Mouse (Mus musculus): Measurements from ENCODE around the gene Rrp1b.
A peak's percentile ranks its signal among the peaks of the same experiment; 100 is the strongest.
"Not testable (repeated sequence)": the region's sequence is repeated elsewhere in the genome, so short reads cannot be mapped to it uniquely, and the experiment has no call there.

The Rrp1b gene

GRCm38 (mm10) chr17:32034322-32034721, 1.6 kb upstream of the Rrp1b start:
- DNase-seq, result no peak

- DNase-seq, result no peak
Observed at GRCm38 (mm10) chr17:32036509-32037438, 874 bp downstream of the Rrp1b start.

GRCm38 (mm10) chr17:32040263-32040662, 4.4 kb downstream of the Rrp1b start:
- no peak for DNase-seq

DNA sequence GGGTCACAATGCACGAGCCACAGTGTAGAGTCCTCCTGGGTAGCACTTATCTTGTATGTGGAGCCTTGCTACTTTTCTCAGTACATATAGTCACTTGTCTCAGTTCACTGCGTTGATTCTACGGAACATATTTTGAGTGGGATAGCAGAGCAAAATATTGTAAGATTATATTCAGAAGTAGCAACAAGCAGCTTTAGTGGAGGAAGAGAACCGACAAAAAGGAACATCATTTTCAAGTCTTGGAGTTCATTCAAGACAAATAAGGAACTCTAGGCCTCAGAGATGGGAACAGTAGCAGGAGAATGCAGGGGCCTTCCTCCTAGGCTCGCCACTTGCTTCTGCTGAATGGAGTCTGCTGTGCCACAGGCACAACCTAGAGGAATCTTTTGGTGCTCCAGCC, 10.6 kb downstream of the Rrp1b start:
- no peak for DNase-seq

DNA sequence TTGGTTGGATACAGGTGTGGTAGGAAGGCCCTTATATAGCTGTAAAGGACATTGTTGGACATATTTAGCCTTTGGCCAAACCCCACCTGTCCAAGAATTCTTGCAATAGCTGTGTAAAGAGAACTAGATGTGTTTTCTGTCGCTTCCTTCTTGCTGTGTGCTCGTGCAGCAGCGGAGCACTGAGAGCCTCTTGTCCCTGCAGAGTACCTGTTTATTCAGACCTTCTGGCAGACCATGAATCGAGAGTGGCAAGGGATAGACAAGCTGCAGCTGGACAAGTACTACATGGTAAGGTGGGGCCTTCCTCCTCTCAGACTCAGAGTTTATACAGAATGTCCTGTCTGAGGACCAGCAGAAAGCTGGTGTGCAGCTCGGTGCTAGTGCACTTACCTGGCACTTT, 12.5 kb downstream of the Rrp1b start:
- no peak for DNase-seq

DNA sequence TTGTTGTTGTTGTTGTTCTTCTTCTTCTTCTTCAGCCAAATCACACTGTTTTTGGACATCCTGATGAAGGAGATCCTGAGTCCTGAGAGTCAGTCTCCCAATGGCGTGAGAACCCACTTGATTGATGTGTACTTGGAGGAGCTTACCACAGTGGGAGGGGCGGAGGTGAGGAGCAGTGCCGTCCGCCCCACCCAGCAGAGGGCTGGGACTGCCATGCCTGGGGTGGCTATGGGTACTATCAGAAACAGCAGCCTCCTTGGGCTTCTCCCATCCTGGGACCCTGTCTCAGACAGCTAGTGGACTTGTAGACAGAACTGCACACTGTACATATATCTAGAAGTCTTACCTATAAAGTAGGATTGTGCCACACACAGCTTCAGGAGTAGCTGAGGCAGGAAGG, 14.0 kb downstream of the Rrp1b start:
- DNase-seq, result no peak

GRCm38 (mm10) chr17:32050609-32051008, 14.7 kb downstream of the Rrp1b start:
- DNase-seq, result no peak

DNA sequence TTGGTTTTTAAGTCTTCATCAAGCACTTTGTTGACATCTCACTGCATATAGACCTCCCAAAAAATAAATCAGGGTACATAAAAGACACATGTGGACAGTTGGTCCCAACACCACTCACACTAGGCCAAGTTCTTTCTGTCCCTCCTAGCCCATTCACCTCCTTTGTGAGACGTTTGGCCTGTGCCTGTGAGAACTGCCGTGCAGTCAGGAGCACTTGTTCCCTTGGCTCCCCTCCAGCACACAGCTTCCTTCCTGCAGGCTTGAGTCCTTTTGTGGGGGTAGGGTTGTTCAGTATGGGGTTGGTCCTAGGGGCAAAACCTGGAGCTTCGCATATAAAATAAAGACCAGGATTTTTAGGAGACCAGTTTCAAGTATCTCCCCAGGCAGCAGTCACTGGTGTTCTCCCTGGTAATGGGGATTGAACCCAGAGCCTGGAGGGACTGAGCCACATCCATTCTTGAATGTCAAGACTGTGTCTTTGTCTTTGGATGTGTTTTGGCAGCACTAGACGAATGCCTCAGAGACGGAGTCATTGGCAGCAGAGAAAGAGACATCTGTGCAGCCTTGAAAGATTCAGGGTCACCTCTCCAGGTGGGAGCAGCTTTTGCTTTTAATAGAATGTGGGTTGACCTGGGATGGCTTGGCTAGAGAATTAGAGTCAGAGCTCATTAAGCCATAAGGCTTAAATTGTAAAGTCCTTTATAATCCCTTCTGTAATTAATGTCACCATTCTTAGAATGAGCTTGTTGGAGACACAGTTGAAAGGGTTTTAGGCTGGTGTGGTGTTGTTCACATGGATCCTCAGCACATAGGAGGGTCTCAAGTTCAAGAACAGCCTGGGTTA, 16.6 kb downstream of the Rrp1b start:
- DNase-seq, result peak; percentile 93

GRCm38 (mm10) chr17:32053677-32054076, 17.8 kb downstream of the Rrp1b start:
- no peak for DNase-seq

- no peak for DNase-seq
Observed at GRCm38 (mm10) chr17:32057843-32058242, 21.9 kb downstream of the Rrp1b start.

- no peak for DNase-seq
Observed at GRCm38 (mm10) chr17:32059084-32059483, 23.2 kb downstream of the Rrp1b start.

- DNase-seq, result no peak
Observed at GRCm38 (mm10) chr17:32061219-32061618, 25.3 kb downstream of the Rrp1b start.

GRCm38 (mm10) chr17:32063654-32064053, 27.8 kb downstream of the Rrp1b start:
- no peak for DNase-seq

DNA sequence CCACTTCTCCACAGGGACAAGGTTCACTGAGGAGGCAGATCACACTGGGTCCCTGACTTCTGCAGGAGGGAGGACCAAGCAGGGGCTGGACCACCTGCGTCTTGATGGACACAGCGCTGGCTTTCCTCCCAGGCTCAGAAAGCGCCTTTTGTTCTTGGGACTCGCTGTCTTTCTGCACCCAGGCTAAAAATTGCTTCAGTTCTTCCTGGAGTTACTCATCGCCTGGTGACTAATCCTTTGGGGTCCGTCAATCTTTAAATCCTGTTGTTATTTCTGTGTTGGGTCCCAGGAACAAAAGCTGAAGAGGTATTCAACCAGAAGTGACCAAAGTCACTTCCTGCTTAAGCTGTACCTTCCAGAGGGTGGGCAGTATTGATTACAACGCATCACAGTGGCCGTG, 28.9 kb downstream of the Rrp1b start:
- DNase-seq, result not testable (repeated sequence)

DNA sequence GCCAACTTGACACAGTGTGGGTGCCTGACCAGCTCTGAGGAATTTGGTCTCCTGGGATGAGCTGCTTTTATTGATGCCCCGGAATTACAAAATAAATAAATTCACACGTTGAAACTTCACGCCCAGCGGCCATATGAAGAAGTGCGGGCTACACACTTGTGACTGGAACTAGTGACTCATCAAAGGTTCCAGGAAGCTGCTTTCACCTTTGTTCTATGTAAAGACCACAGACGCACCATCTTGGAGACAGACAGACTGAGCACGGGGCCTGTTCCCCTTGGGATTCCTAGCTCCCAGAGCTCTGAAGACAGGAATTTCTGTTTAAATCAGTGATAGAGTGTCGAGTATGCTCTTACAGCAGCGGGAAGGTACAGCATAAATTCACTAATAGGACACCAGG, 31.6 kb downstream of the Rrp1b start:
- DNase-seq, result no peak

DNA sequence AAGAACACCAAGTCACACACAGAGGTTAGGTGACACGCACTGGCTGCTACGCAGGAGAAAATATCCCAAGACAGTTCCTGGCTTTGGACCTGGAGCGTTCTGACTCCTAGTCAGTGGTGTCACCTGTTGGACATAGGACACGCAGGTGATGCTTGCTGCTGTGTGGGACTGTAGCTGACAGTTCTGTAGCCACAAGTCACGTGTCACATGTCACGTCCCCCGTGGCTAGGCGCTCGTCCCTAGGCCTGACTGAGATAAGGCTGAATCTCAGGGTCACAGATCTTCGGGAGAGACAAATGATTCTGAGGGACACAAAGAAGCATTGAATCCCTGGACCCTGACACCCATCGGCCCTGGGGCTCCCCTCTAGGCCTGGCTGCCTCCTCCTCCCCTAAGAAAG, 32.5 kb downstream of the Rrp1b start:
- no peak for DNase-seq

- no peak for DNase-seq
Observed at GRCm38 (mm10) chr17:32068810-32069209, 32.9 kb downstream of the Rrp1b start.

- peak; percentile 95 for DNase-seq
Observed at GRCm38 (mm10) chr17:32073359-32073758, 37.5 kb downstream of the Rrp1b start.

- DNase-seq, result no peak
Observed at GRCm38 (mm10) chr17:32074658-32075057, 38.8 kb downstream of the Rrp1b start.

- DNase-seq, result peak; percentile 93
Observed at GRCm38 (mm10) chr17:32075164-32075563, 39.3 kb downstream of the Rrp1b start.

GRCm38 (mm10) chr17:32083351-32083750, 47.5 kb downstream of the Rrp1b start:
- no peak for DNase-seq

GRCm38 (mm10) chr17:32087069-32087468, 51.2 kb downstream of the Rrp1b start:
- DNase-seq, result no peak

DNA sequence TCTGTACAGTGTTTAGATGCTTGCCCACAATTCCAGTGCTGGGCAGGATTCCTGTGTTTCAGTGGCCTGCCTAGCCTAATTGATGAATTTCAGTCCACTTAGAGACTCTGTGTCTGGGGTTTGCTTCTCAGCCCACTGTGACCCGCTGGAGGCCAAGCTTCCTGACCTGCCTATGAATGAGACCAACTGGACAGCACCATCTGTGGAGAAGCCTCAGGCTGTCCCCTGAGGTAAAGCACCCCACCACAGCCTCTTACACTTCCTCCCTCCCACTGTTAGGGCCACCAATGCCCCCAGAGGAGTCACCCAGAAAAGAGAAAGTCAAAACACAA, 55.1 kb downstream of the Rrp1b start:
- no peak for DNase-seq
